Mouse (Mus musculus): ENCODE measurements around the gene Tnnc1.

- no peak for TF ChIP-seq CTCF (IDR thresholded peaks at IDR 0.05; ENCODE audit: insufficient read depth, low read depth, low read length)
- TF ChIP-seq POLR2A (IDR thresholded peaks at IDR 0.05; ENCODE audit: insufficient read depth, low read depth, low read length): no peak
These were observed 13.7 kb upstream of the Tnnc1 start for GRCm38 (mm10) chr14:31194441-31194840.

All from olfactory bulb, adult 2 months (tissue).